Mouse (Mus musculus): ENCODE data around the gene Igf2r. TPM values are rescaled to one million over a fixed set of nuclear protein-coding genes. Genes with fewer than 3 reads are reported as not detected.
A peak's percentile ranks its signal among the peaks of the same experiment; 100 is the strongest.

Gene Igf2r
- polyA plus RNA-seq, 1 experiment from 2014 or later = 51.5 TPM

DNA sequence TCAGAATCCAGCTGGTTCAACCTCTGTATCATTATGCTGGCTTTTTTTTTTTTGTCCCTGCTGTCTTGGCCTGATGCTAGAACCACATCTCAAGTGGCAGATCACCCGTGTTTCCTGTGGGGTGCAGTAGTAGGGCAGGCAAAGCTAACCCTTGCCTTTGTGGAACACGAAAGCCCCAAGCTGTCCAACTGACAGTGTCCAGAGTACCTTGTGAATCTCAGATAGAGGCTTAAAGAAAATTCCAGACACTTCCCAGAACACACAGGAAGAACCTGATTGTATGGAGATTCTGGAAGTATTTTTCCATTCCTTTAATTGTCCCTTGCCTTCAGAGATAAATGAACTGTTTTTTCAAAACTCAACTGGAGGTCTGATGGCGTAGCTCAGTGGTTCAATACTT is 4.5 kb upstream of the Igf2r start:
- no peak for ATAC-seq (ENCODE audit: low FRiP score, low read depth)
- Histone ChIP-seq H3K36me3 (peaks cover 47% of the 10 kb centered on the region), H3K4me2 (replicated peaks) (no peak overlapping the region), H3K4me3 (no peak overlapping the region), H3K9me3 (peaks cover 6% of the 10 kb centered on the region), H3K27ac (no peak overlapping the region), H3K9ac (no peak overlapping the region), H3K4me1 (peaks cover 15% of the 10 kb centered on the region), H3K27me3 (no peaks in the 10 kb centered on the region)
- WGBS = 70% methylated on average over 3 of the region's 3 CpGs

DNA sequence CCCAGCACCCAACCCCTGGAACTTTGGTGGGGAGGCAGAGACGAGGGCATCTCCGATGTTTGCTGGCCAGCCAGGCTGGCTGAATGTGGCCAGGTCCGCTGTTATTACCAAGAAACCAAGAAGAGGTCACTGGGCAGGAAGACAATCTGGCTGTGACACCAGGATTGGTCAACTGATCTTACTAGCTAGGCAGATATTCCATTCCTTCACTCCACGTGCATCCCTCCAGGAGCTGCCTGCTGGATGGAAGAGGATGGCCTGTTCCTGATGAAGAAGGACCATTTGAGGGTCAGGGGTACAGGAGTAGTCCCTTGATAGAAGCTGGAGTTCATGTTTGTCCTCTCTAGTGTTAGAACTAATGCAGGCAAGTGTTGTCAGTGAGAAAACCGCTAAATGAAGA is 1.0 kb upstream of the Igf2r start:
- WGBS = 94% methylated on average over 5 of the region's 5 CpGs
- no peak for ATAC-seq (ENCODE audit: low FRiP score, low read depth)
- H3K9me3 ChIP-seq = peaks cover 7% of the 10 kb centered on the region
- peaks cover 31% of the 10 kb centered on the region for H3K4me1 ChIP-seq
- H3K27me3 ChIP-seq = no peaks in the 10 kb centered on the region
- peaks cover 44% of the 10 kb centered on the region for H3K36me3 ChIP-seq
- no peak overlapping the region for H3K9ac ChIP-seq
- no peak overlapping the region for H3K27ac ChIP-seq
- H3K4me3 ChIP-seq = no peak overlapping the region
- peak overlapping the region; percentile 62; the same call in 1 of the 2 replicates for H3K4me2 ChIP-seq (replicated peaks)

DNA sequence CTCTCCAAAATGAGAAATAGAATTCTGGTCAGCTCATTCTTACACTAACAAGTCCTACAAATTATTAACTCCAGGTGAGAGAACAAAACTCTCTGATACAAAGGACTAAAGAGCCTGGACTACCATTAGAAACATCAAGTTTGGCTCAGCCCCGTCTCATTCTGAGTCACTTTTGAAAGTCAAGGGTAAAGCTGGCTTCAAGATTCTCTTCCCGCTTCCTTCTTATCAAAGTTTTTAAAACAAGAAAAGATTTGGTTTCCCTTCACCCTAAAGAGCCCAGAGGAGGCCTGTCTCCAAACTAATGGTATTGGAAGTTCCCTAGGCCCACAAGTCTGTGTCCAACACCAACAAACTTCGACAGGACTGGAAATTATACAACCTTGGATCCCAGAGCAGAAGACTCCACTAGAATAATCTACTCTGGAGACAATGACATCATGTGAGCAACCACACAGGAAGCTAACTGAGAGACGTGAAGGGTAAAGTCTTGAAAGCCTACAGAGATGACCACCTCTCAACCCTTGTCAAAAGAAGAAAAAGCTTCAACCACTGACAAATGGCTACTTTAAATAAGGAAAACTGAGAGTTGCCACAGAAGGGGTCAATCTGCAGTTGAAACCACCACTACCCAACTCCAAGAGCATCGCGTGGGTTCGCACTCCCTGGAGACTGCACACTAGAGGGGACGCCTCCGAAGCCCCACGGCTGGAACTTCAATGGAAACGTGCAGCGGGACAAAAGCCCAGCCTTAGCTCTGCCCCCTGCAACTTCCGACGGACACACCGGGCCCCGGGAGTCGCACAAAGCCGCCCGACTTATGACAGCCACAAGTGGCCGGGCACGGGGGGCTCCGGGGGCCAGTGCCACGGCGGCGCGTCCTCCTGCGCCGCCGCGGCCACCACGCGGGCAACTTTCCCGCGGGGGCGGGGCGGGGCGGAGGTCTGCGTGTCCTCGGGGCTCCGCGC is 767 bp downstream of the Igf2r start:
- peaks cover 7% of the 10 kb centered on the region for H3K9me3 ChIP-seq
- 30% methylated on average over 41 of the region's 41 CpGs for WGBS
- H3K27ac ChIP-seq = peak overlapping the region; percentile 83
- peak overlapping the region; percentile 90 for H3K9ac ChIP-seq
- H3K4me1 ChIP-seq = peaks cover 46% of the 10 kb centered on the region
- peak overlapping the region; percentile 73 for H3K4me3 ChIP-seq
- ATAC-seq (ENCODE audit: low FRiP score, low read depth) = no peak; the same call in 1 of the 2 replicates
- peak overlapping the region; percentile 62 for H3K4me2 ChIP-seq (replicated peaks)
- peaks cover 46% of the 10 kb centered on the region for H3K36me3 ChIP-seq
- H3K27me3 ChIP-seq = no peaks in the 10 kb centered on the region

DNA sequence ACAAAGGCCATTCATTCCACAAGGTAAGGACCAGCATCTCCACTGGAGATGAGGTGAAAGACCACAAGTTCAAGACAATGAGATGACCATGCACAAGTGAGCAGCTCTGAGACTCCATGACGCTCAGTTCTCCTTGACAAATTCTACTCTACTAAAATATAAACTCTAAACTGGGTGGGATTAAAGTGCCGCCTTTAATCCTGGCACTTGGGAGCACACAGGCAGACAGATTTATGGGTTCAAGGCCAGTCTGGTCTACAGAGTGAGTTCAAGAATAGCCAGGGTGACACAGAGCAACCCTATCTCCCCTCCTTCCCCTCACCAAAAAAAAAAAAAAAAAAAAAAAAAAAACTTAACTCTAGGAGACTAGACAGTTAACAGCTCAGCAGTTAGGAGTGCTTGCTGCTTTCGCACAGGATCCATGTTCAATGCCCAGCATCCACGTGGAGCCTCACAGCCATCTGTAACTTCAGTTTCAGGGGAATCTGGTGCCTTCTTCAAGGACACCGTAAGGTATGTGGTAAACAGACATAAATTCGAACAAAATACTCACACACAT is 2.1 kb downstream of the Igf2r start:
- peaks cover 56% of the 10 kb centered on the region for H3K36me3 ChIP-seq
- H3K9me3 ChIP-seq = peaks cover 7% of the 10 kb centered on the region
- WGBS = 60% methylated on average over 6 of the region's 6 CpGs
- H3K9ac ChIP-seq = peak overlapping the region; percentile 90
- peak overlapping the region; percentile 62 for H3K4me2 ChIP-seq (replicated peaks)
- no peaks in the 10 kb centered on the region for H3K27me3 ChIP-seq
- peak overlapping the region; percentile 73 for H3K4me3 ChIP-seq
- H3K27ac ChIP-seq = peak overlapping the region; percentile 78
- ATAC-seq (ENCODE audit: low FRiP score, low read depth) = no peak
- peaks cover 46% of the 10 kb centered on the region for H3K4me1 ChIP-seq

DNA sequence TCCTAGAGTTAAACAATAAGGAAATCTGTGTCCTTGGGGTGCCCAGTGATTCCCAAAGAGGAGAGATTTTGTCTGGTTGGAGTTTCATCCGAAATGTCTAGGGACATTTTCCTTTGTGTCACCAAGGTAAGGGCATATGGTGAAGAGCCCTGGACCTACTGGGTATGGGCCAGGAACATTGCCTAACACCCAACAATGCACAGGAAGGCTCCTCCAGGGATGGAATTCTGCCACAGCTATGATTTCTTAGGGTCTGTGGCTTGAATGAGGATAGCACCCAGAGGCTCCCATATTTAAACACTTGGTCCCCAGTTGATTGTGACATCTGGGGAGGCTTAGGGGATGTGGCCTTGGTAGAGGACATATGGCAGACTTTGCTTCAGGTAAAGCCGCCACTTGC is 6.1 kb downstream of the Igf2r start:
- no peak overlapping the region for H3K4me3 ChIP-seq
- H3K4me2 ChIP-seq (replicated peaks) = no peak overlapping the region
- H3K27ac ChIP-seq = no peak overlapping the region
- H3K9ac ChIP-seq = no peak overlapping the region
- no peak for ATAC-seq (ENCODE audit: low FRiP score, low read depth)
- no peaks in the 10 kb centered on the region for H3K9me3 ChIP-seq
- H3K36me3 ChIP-seq = peaks cover 42% of the 10 kb centered on the region
- H3K4me1 ChIP-seq = peaks cover 74% of the 10 kb centered on the region
- WGBS = 89% methylated on average over 2 of the region's 2 CpGs
- no peaks in the 10 kb centered on the region for H3K27me3 ChIP-seq

DNA sequence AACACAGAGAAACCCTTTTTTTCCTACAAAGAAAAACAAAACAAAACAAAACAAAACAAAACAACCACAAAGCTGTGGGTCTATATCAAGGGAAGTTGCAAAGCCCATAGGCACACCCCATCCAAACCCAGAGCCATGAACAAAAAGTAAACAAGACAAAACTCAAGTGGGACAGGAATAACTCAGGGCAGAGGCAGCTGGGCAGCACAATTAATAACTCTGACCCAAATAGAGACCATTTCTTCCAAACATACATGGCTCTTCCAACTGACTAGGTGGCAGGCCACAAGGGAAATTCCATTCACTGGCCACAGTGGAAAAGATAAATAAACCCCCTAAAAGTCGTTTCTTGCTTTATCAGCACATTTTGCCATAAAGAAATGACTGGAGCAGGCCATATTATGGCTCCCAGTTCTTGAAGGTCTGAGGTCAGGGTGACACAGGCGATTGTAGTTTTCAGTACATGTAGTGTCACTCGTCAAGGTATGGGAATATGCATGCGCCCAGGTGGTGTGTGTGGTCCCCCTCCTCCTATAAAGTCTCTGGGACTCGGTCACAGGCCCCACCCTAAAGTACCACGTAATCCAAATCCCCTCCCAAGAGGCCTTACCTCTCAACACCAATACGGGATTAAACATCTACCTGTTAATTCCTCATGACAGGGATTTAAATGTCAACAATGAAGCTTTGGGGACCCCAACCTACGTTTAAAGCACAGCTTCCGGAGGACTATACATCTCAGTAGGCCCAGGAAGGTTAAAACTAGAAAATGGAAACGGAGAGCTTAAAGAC is 8.9 kb downstream of the Igf2r start:
- Histone ChIP-seq H3K36me3 (peaks cover 48% of the 10 kb centered on the region), H3K9me3 (no peaks in the 10 kb centered on the region), H3K4me1 (peaks cover 76% of the 10 kb centered on the region), H3K9ac (no peak overlapping the region), H3K27ac (peak overlapping the region; percentile 44; the same call in 1 of the 2 replicates), H3K4me2 (replicated peaks) (no peak overlapping the region), H3K27me3 (no peaks in the 10 kb centered on the region), H3K4me3 (no peak overlapping the region)
- no peak for ATAC-seq (ENCODE audit: low FRiP score, low read depth)
- WGBS = 73% methylated on average over 10 of the region's 10 CpGs

DNA sequence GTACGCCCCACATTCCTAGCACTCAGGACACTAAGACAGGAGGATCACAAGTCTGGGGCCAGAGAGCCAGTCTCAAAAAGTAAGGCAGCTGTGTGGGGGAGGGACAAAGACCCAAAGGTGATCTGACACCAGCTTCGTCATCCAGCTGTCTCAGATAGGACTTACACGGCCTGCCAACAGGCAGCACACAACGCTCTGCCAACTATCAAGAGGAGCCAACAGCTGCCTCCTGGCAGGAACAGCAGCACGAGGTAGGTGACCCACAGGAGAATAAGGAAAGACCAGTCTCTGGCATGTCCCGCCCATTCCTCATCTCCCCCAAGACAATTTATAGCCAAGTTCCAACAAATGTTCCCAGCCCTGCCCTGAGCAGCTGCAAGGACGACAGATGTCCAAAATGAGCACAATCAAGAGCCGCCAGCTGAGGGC is 9.8 kb downstream of the Igf2r start:
- 56% methylated on average over 8 of the region's 8 CpGs for WGBS
- no peak overlapping the region; the same call in 1 of the 2 replicates for H3K27ac ChIP-seq
- H3K4me3 ChIP-seq = no peak overlapping the region
- H3K4me1 ChIP-seq = peaks cover 76% of the 10 kb centered on the region
- ATAC-seq (ENCODE audit: low FRiP score, low read depth) = peak; percentile 71
- no peaks in the 10 kb centered on the region for H3K27me3 ChIP-seq
- peaks cover 56% of the 10 kb centered on the region for H3K36me3 ChIP-seq
- H3K4me2 ChIP-seq (replicated peaks) = no peak overlapping the region
- H3K9ac ChIP-seq = no peak overlapping the region
- H3K9me3 ChIP-seq = no peaks in the 10 kb centered on the region

DNA sequence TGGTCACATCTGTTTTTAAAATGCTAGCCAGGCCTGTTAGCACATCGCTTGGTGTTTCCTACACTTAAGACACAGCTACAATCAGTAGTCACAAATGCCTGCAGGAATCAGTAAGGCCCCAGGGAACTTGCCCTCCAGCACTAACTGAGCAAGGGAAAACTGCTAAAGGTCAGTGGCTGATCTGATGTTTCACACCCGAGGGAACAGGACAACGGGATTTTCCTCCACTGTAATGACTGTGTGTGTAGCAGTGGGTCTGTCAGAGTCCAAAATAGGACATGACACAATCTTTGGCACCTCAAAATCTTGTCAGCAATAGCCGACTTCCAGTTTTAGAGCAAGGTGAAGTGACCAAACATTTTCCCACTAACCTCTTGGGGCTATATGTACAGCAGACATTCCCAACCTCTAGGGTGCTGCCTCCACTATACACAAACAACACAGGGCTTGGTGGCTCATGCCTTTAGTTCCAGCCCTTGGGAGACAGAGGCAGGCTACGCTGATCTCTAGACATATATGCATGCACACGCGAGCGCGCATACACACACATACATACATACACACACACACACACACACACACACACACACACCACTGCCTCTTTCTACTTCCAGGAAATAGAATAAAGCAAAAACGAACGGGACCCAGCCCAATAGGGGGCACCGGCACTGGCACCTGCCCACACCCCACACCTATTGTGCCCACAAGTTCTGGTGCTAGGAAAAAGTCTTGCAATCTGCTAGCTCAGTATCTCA is 10.6 kb downstream of the Igf2r start:
- ATAC-seq (ENCODE audit: low FRiP score, low read depth) = no peak
- H3K27ac ChIP-seq = no peak overlapping the region; the same call in 1 of the 2 replicates
- no peak overlapping the region for H3K4me3 ChIP-seq
- peaks cover 75% of the 10 kb centered on the region for H3K4me1 ChIP-seq
- peaks cover 50% of the 10 kb centered on the region for H3K36me3 ChIP-seq
- no peak overlapping the region for H3K9ac ChIP-seq
- H3K4me2 ChIP-seq (replicated peaks) = no peak overlapping the region
- WGBS = 78% methylated on average over 12 of the region's 12 CpGs
- no peaks in the 10 kb centered on the region for H3K27me3 ChIP-seq
- H3K9me3 ChIP-seq = no peaks in the 10 kb centered on the region

DNA sequence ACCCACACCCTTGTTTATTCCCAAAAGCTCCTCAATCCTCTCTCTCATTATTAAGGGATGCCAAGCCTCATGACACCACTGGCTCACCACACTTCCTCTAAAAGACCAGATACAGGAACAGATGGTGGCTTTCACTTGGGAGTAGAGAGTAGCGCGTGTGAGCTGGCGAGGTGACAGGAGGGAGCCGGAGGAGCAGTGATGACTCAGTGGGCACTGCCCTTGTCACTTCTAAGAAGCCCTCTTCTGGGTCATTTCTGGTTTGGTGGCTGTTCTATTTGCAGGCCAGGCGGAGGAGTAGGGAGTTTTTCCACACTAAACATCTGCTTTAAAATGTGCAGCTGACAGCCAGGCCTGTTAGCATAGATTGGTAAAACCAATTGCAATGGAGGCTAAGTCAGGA is 11.5 kb downstream of the Igf2r start:
- Histone ChIP-seq H3K27me3 (no peaks in the 10 kb centered on the region), H3K4me1 (peaks cover 83% of the 10 kb centered on the region), H3K4me3 (no peak overlapping the region), H3K9me3 (no peaks in the 10 kb centered on the region), H3K36me3 (peaks cover 42% of the 10 kb centered on the region), H3K4me2 (replicated peaks) (no peak overlapping the region), H3K9ac (no peak overlapping the region), H3K27ac (no peak overlapping the region)
- WGBS = 84% methylated on average over 5 of the region's 5 CpGs
- no peak for ATAC-seq (ENCODE audit: low FRiP score, low read depth)

DNA sequence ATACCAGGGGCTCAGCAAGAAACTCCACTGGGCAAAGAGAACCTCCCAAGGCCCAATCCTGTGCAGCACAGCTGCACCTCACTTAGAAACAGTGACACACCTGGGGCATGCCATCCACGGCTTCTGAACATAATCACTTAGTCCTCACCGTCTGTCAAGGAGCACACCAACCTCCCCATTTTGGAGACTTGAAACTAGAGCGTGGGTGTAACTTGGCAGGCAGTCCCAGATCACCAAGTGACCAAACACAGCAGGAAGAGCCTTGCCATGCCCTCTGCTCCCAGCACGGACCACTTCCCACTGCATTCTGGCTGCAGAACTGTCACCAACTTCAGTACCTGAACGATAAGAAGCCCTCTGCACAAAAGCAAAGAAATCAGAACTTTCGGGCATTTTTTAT is 12.3 kb downstream of the Igf2r start:
- Histone ChIP-seq H3K27me3 (no peaks in the 10 kb centered on the region), H3K27ac (no peak overlapping the region), H3K4me1 (peaks cover 91% of the 10 kb centered on the region), H3K9me3 (no peaks in the 10 kb centered on the region), H3K36me3 (peaks cover 34% of the 10 kb centered on the region), H3K4me2 (replicated peaks) (no peak overlapping the region), H3K9ac (no peak overlapping the region), H3K4me3 (no peak overlapping the region)
- ATAC-seq (ENCODE audit: low FRiP score, low read depth) = no peak
- 83% methylated on average over 6 of the region's 6 CpGs for WGBS

DNA sequence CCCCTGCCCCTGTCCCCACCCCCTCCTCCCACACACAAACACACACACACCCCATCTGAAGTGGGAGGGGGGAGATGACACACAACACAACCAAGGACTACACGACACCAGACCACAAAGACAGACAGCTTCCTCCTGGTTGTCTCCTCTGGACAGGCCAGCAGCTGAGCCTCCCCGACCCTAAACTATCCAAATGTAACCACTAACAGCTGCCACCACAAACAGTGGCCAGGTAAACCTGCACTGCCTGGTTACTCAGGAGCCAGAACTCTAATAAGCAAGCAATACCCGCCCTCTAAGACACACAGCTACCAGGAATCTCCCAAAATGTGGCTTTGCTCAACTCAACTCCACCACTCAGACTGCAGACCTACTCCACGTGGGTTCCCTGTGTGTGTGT is 13.5 kb downstream of the Igf2r start:
- Histone ChIP-seq H3K9ac (no peak overlapping the region), H3K27ac (0 out of 2 replicates have a peak overlapping the region, but pooled peaks have one; percentile 15), H3K36me3 (peaks cover 30% of the 10 kb centered on the region)

More for the DNA sequence above, 13.5 kb downstream of the Igf2r start:
- H3K9me3 ChIP-seq = no peaks in the 10 kb centered on the region
- H3K4me1 ChIP-seq = peaks cover 95% of the 10 kb centered on the region
- H3K27me3 ChIP-seq = no peaks in the 10 kb centered on the region
- WGBS = 54% methylated on average over 4 of the region's 4 CpGs
- no peak overlapping the region for H3K4me2 ChIP-seq (replicated peaks)
- ATAC-seq (ENCODE audit: low FRiP score, low read depth) = no peak
- no peak overlapping the region for H3K4me3 ChIP-seq

All from limb, embryonic 13.5 days (tissue).